Mouse (Mus musculus): Measurements from ENCODE around the gene Gnai2.

DNA sequence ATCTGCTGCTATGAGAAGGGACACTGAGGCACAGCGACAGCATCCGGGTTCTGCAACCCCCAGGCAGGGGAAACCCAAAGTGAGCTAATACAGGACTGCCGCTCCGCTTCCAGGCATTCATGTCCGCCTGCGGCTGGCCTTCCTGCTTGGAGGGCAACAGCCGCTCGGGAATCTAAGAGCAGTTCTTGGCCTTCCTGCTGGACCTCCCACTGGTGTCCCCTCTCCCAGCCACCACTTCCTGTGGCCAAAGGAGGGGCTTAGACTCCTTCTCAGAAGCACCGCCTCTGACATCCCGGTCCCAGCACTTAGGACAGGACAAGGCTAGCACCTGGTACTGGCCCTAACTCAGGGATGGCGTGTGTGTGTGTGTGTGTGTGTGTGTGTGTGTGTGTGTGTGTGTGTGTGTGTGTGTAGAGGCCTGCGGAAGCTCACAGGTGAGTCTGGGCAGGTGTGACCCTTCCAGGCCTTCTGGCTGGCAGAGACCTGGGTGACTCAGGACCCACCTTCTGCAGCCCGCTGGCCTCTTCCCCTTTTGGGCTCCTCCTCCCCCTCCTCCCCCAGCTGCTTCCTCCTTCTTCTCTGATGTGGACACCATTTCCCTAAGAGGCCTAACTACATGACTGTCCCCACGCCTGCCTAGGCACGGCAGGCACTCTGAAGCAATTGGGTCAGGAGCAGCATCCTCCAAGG is 6.3 kb downstream of the Gnai2 start:
- TF ChIP-seq CTCF (IDR thresholded peaks at IDR 0.05; ENCODE audit: low read depth, low read length) (no peak), POLR2A (IDR thresholded peaks at IDR 0.05; ENCODE audit: insufficient read depth, low read length) (no peak)

Measured in ES-Bruce4 (cell line).